Mouse (Mus musculus): Measurements from ENCODE around the gene Mark4. TPM values are rescaled to one million over a fixed set of nuclear protein-coding genes. Genes with fewer than 3 reads are reported as not detected.

The Mark4 gene
- polyA plus RNA-seq (2014; fragmentation: Nextera tagmentation; extraction: Ambion mirVana), result 10.5 and 10.9 TPM in 2 replicates

- Histone ChIP-seq H3K4me1 (ENCODE audit: control insufficient read depth, insufficient read depth, low read length) (peaks cover 12% of the 10 kb centered on the region), H3K9me3 (ENCODE audit: control insufficient read depth, low read length) (no peaks in the 10 kb centered on the region), H3K4me3 (ENCODE audit: low read depth, low read length) (peak within 1 kb of the TSS; percentile 98), H3K9ac (ENCODE audit: low read depth, low read length) (peak within 1 kb of the TSS; percentile 83), H3K27ac (replicated peaks; ENCODE audit: low read depth, low read length) (peak within 1 kb of the TSS; percentile 85), H3K27me3 (replicated peaks; ENCODE audit: control insufficient read depth, insufficient read depth, low read length) (no peaks in the 10 kb centered on the region), H3K36me3 (ENCODE audit: control insufficient read depth, insufficient read depth, low read length) (peaks cover 7% of the 10 kb centered on the region), H3K4me2 (ENCODE audit: low read depth, low read length) (peak within 1 kb of the TSS; percentile 85)
- ATAC-seq (ENCODE audit: low read depth) (peak; percentile 91), DNase-seq (ENCODE audit: low spot score) (peak; percentile 93)
- 3% methylated on average over 21 of the region's 42 CpGs for WGBS
These were observed at the start of gene Mark4 for GRCm38 (mm10) chr7:19458591-19459111. TSS of gene Mark4 (minus strand) at chr7:19458821.

GRCm38 (mm10) chr7:19507612-19507981, 49.0 kb upstream of the Mark4 start:
- ATAC-seq (ENCODE audit: low read depth), result no peak

GRCm38 (mm10) chr7:19506969-19507611, 48.5 kb upstream of the Mark4 start:
- no peaks in the 10 kb centered on the region for H3K27me3 ChIP-seq (replicated peaks; ENCODE audit: control insufficient read depth, insufficient read depth, low read length)
- DNase-seq (ENCODE audit: low spot score), result peak; percentile 71
- no peaks in the 10 kb centered on the region for H3K9me3 ChIP-seq (ENCODE audit: control insufficient read depth, low read length)
- 2% methylated on average over 17 of the region's 71 CpGs for WGBS
- H3K4me1 ChIP-seq (ENCODE audit: control insufficient read depth, insufficient read depth, low read length), result no peaks in the 10 kb centered on the region
- H3K27ac ChIP-seq (replicated peaks; ENCODE audit: low read depth, low read length), result no peak overlapping the region
- peak overlapping the region; percentile 86 for H3K9ac ChIP-seq (ENCODE audit: low read depth, low read length)
- H3K4me3 ChIP-seq (ENCODE audit: low read depth, low read length), result peak overlapping the region; percentile 81
- H3K4me2 ChIP-seq (ENCODE audit: low read depth, low read length), result peak overlapping the region; percentile 98
- ATAC-seq (ENCODE audit: low read depth), result peak; percentile 16; the same call in 1 of the 2 replicates
- no peaks in the 10 kb centered on the region for H3K36me3 ChIP-seq (ENCODE audit: control insufficient read depth, insufficient read depth, low read length)

More at GRCm38 (mm10) chr7:19507612-19507981, 49.0 kb upstream of the Mark4 start:
- no peaks in the 10 kb centered on the region for H3K27me3 ChIP-seq (replicated peaks; ENCODE audit: control insufficient read depth, insufficient read depth, low read length)
- H3K27ac ChIP-seq (replicated peaks; ENCODE audit: low read depth, low read length), result peak overlapping the region; percentile 75
- no peaks in the 10 kb centered on the region for H3K4me1 ChIP-seq (ENCODE audit: control insufficient read depth, insufficient read depth, low read length)
- no peaks in the 10 kb centered on the region for H3K9me3 ChIP-seq (ENCODE audit: control insufficient read depth, low read length)
- WGBS, result 4% methylated on average over 18 of the region's 18 CpGs
- H3K4me2 ChIP-seq (ENCODE audit: low read depth, low read length), result peak overlapping the region; percentile 98
- H3K4me3 ChIP-seq (ENCODE audit: low read depth, low read length), result peak overlapping the region; percentile 81
- no peaks in the 10 kb centered on the region for H3K36me3 ChIP-seq (ENCODE audit: control insufficient read depth, insufficient read depth, low read length)
- H3K9ac ChIP-seq (ENCODE audit: low read depth, low read length), result peak overlapping the region; percentile 86
- DNase-seq (ENCODE audit: low spot score), result no peak

- H3K27ac ChIP-seq (replicated peaks; ENCODE audit: low read depth, low read length), result no peak overlapping the region
- no peak overlapping the region; the same call in 1 of the 2 replicates for H3K9ac ChIP-seq (ENCODE audit: low read depth, low read length)
- 33% methylated on average over 6 of the region's 6 CpGs for whole genome bisulfite sequencing
- DNase-seq (ENCODE audit: low spot score) (no peak), ATAC-seq (ENCODE audit: low read depth) (no peak)
- peak overlapping the region; percentile 81 for H3K4me3 ChIP-seq (ENCODE audit: low read depth, low read length)
- H3K4me1 ChIP-seq (ENCODE audit: control insufficient read depth, insufficient read depth, low read length), result no peaks in the 10 kb centered on the region
- no peaks in the 10 kb centered on the region for H3K9me3 ChIP-seq (ENCODE audit: control insufficient read depth, low read length)
- H3K4me2 ChIP-seq (ENCODE audit: low read depth, low read length), result peak overlapping the region; percentile 98
- H3K27me3 ChIP-seq (replicated peaks; ENCODE audit: control insufficient read depth, insufficient read depth, low read length), result no peaks in the 10 kb centered on the region
- H3K36me3 ChIP-seq (ENCODE audit: control insufficient read depth, insufficient read depth, low read length), result no peaks in the 10 kb centered on the region
These were observed 47.7 kb upstream of the Mark4 start for GRCm38 (mm10) chr7:19506326-19506725.

- Histone ChIP-seq H3K4me2 (ENCODE audit: low read depth, low read length) (no peak overlapping the region), H3K4me1 (ENCODE audit: control insufficient read depth, insufficient read depth, low read length) (no peaks in the 10 kb centered on the region), H3K9ac (ENCODE audit: low read depth, low read length) (no peak overlapping the region; the same call in 1 of the 2 replicates), H3K9me3 (ENCODE audit: control insufficient read depth, low read length) (no peaks in the 10 kb centered on the region), H3K27ac (replicated peaks; ENCODE audit: low read depth, low read length) (no peak overlapping the region), H3K27me3 (replicated peaks; ENCODE audit: control insufficient read depth, insufficient read depth, low read length) (no peaks in the 10 kb centered on the region), H3K4me3 (ENCODE audit: low read depth, low read length) (no peak overlapping the region), H3K36me3 (ENCODE audit: control insufficient read depth, insufficient read depth, low read length) (no peaks in the 10 kb centered on the region)
- 37% methylated on average over 5 of the region's 5 CpGs for WGBS
- no peak for ATAC-seq (ENCODE audit: low read depth)
- DNase-seq (ENCODE audit: low spot score), result peak; percentile 55
These were observed 45.0 kb upstream of the Mark4 start for GRCm38 (mm10) chr7:19503481-19504068.

- Histone ChIP-seq H3K27ac (replicated peaks; ENCODE audit: low read depth, low read length) (no peak overlapping the region), H3K36me3 (ENCODE audit: control insufficient read depth, insufficient read depth, low read length) (no peaks in the 10 kb centered on the region), H3K4me3 (ENCODE audit: low read depth, low read length) (no peak overlapping the region), H3K4me1 (ENCODE audit: control insufficient read depth, insufficient read depth, low read length) (no peaks in the 10 kb centered on the region), H3K27me3 (replicated peaks; ENCODE audit: control insufficient read depth, insufficient read depth, low read length) (no peaks in the 10 kb centered on the region), H3K9me3 (ENCODE audit: control insufficient read depth, low read length) (no peaks in the 10 kb centered on the region), H3K9ac (ENCODE audit: low read depth, low read length) (no peak overlapping the region), H3K4me2 (ENCODE audit: low read depth, low read length) (no peak overlapping the region)
- WGBS, result 60% methylated on average over 4 of the region's 4 CpGs
- DNase-seq (ENCODE audit: low spot score), result no peak
- no peak for ATAC-seq (ENCODE audit: low read depth)
These were observed 43.0 kb upstream of the Mark4 start for GRCm38 (mm10) chr7:19501658-19502057.

GRCm38 (mm10) chr7:19500420-19501363, 42.1 kb upstream of the Mark4 start:
- no peaks in the 10 kb centered on the region for H3K9me3 ChIP-seq (ENCODE audit: control insufficient read depth, low read length)
- H3K4me3 ChIP-seq (ENCODE audit: low read depth, low read length), result no peak overlapping the region
- H3K27ac ChIP-seq (replicated peaks; ENCODE audit: low read depth, low read length), result no peak overlapping the region
- whole genome bisulfite sequencing, result 62% methylated on average over 12 of the region's 12 CpGs
- no peak for DNase-seq (ENCODE audit: low spot score)
- no peak overlapping the region for H3K9ac ChIP-seq (ENCODE audit: low read depth, low read length)
- H3K36me3 ChIP-seq (ENCODE audit: control insufficient read depth, insufficient read depth, low read length), result no peaks in the 10 kb centered on the region
- H3K27me3 ChIP-seq (replicated peaks; ENCODE audit: control insufficient read depth, insufficient read depth, low read length), result no peaks in the 10 kb centered on the region
- H3K4me2 ChIP-seq (ENCODE audit: low read depth, low read length), result no peak overlapping the region
- H3K4me1 ChIP-seq (ENCODE audit: control insufficient read depth, insufficient read depth, low read length), result no peaks in the 10 kb centered on the region
- ATAC-seq (ENCODE audit: low read depth), result no peak

- Histone ChIP-seq H3K27ac (replicated peaks; ENCODE audit: low read depth, low read length) (no peak overlapping the region), H3K4me1 (ENCODE audit: control insufficient read depth, insufficient read depth, low read length) (no peaks in the 10 kb centered on the region; the same call in 1 of the 2 replicates), H3K27me3 (replicated peaks; ENCODE audit: control insufficient read depth, insufficient read depth, low read length) (no peaks in the 10 kb centered on the region), H3K9ac (ENCODE audit: low read depth, low read length) (no peak overlapping the region), H3K9me3 (ENCODE audit: control insufficient read depth, low read length) (no peaks in the 10 kb centered on the region), H3K4me3 (ENCODE audit: low read depth, low read length) (no peak overlapping the region), H3K36me3 (ENCODE audit: control insufficient read depth, insufficient read depth, low read length) (no peaks in the 10 kb centered on the region), H3K4me2 (ENCODE audit: low read depth, low read length) (no peak overlapping the region)
- DNase-seq (ENCODE audit: low spot score) (no peak), ATAC-seq (ENCODE audit: low read depth) (no peak)
- 62% methylated on average over 4 of the region's 4 CpGs for WGBS
These were observed 39.7 kb upstream of the Mark4 start for GRCm38 (mm10) chr7:19498326-19498725.
